Mouse (Mus musculus): ENCODE data around the gene Apold1. TPM values are rescaled to one million over a fixed set of nuclear protein-coding genes. Genes with fewer than 3 reads are reported as not detected.

The Apold1 gene
- polyA plus RNA-seq, 1 experiment = not detected

- Histone ChIP-seq H3K27ac (ENCODE audit: insufficient read depth, low read depth, low read length) (no peak overlapping the region), H3K4me3 (ENCODE audit: insufficient read depth, low read depth, low read length) (no peak overlapping the region), H3K4me1 (ENCODE audit: control insufficient read depth, insufficient read depth, low read length) (no peaks in the 10 kb centered on the region)
- 72% methylated on average over 2 of the region's 2 CpGs for WGBS
- no peak for TF ChIP-seq CTCF (IDR thresholded peaks at IDR 0.05; ENCODE audit: insufficient read depth, low read depth, low read length)
- TF ChIP-seq POLR2A (IDR thresholded peaks at IDR 0.05; ENCODE audit: insufficient read depth, low read depth, low read length) = no peak
Measured at GRCm38 (mm10) chr6:134963910-134964309, 17.6 kb upstream of the Apold1 start.

DNA sequence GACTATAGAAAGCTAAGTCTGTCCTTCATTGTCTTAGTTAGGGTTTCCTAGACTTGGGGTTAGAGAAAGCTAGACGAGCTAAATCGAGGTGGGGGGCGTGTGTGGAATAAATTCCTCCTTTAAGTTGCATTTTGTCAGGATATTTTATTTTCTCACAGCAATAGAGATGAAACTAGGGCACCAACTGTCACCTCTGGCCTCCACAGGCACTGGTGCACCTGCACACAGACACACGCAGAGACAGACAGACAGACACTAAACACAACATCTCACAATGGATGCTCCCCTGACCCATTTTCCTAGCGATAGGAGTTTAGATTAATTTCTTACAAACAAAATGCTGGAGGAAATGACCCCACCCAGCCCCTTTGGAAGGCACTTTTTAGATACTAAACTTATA is 14.8 kb upstream of the Apold1 start:
- no peak overlapping the region for H3K27ac ChIP-seq (ENCODE audit: insufficient read depth, low read depth, low read length)
- H3K4me3 ChIP-seq (ENCODE audit: insufficient read depth, low read depth, low read length) = no peak overlapping the region
- TF ChIP-seq CTCF (IDR thresholded peaks at IDR 0.05; ENCODE audit: insufficient read depth, low read depth, low read length) = no peak
- no peak for TF ChIP-seq POLR2A (IDR thresholded peaks at IDR 0.05; ENCODE audit: insufficient read depth, low read depth, low read length)
- 88% methylated on average over 5 of the region's 5 CpGs for WGBS
- no peaks in the 10 kb centered on the region for H3K4me1 ChIP-seq (ENCODE audit: control insufficient read depth, insufficient read depth, low read length)

DNA sequence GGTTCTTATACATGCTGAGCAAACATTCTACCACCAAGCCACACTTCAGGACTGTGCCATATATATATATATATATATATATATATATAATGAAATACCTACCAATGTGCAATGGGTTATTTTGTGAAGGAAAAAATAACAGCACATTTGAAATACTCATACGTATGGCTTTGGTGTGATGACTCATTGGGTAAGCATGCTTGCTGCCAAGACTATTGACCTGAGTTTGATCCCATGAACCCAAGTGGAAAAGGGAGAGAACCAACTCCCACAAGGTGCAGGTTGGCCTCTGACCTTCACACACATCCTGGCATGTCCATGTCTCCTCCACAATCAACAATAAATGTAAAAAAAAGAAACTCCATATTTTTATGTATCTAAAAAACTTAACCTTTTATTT is 13.2 kb upstream of the Apold1 start:
- Histone ChIP-seq H3K27ac (ENCODE audit: insufficient read depth, low read depth, low read length) (no peak overlapping the region), H3K4me3 (ENCODE audit: insufficient read depth, low read depth, low read length) (no peak overlapping the region), H3K4me1 (ENCODE audit: control insufficient read depth, insufficient read depth, low read length) (0 out of 2 replicates have a peak, but pooled peaks cover 3% of the 10 kb centered on the region)
- no peak for TF ChIP-seq CTCF (IDR thresholded peaks at IDR 0.05; ENCODE audit: insufficient read depth, low read depth, low read length)
- no peak for TF ChIP-seq POLR2A (IDR thresholded peaks at IDR 0.05; ENCODE audit: insufficient read depth, low read depth, low read length)
- WGBS = 74% methylated on average over 1 of the region's 1 CpGs

- H3K4me1 ChIP-seq (ENCODE audit: control insufficient read depth, insufficient read depth, low read length) = peaks cover 8% of the 10 kb centered on the region; the same call in 1 of the 2 replicates
- H3K4me3 ChIP-seq (ENCODE audit: insufficient read depth, low read depth, low read length) = no peak overlapping the region
- 84% methylated on average over 2 of the region's 2 CpGs for WGBS
- TF ChIP-seq CTCF (IDR thresholded peaks at IDR 0.05; ENCODE audit: insufficient read depth, low read depth, low read length) (no peak), POLR2A (IDR thresholded peaks at IDR 0.05; ENCODE audit: insufficient read depth, low read depth, low read length) (no peak)
- H3K27ac ChIP-seq (ENCODE audit: insufficient read depth, low read depth, low read length) = no peak overlapping the region
Measured at GRCm38 (mm10) chr6:134969498-134969897, 12.0 kb upstream of the Apold1 start.

DNA sequence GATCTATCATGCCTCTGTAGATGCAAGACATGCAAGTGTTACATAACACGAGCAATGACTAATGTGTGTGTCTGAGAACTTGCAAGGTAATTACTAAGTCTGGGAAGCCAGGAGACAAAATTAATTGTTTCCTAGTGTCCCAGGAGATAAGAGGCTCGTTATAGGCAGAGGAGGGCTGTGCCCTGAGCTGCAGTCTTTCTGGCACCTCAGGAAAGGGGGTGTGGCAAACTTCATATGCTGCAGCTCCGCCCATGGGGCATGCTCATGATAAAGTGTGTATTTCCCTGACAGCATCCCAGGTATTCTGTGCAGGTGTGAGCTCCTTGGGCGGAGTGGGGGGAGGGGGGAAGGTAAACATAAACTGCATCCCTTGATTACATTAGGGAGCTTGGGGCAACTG is 9.4 kb upstream of the Apold1 start:
- TF ChIP-seq CTCF (IDR thresholded peaks at IDR 0.05; ENCODE audit: insufficient read depth, low read depth, low read length) (no peak), POLR2A (IDR thresholded peaks at IDR 0.05; ENCODE audit: insufficient read depth, low read depth, low read length) (no peak)
- Histone ChIP-seq H3K4me1 (ENCODE audit: control insufficient read depth, insufficient read depth, low read length) (peaks cover 8% of the 10 kb centered on the region; the same call in 1 of the 2 replicates), H3K27ac (ENCODE audit: insufficient read depth, low read depth, low read length) (no peak overlapping the region), H3K4me3 (ENCODE audit: insufficient read depth, low read depth, low read length) (no peak overlapping the region)
- WGBS = 52% methylated on average over 4 of the region's 4 CpGs

DNA sequence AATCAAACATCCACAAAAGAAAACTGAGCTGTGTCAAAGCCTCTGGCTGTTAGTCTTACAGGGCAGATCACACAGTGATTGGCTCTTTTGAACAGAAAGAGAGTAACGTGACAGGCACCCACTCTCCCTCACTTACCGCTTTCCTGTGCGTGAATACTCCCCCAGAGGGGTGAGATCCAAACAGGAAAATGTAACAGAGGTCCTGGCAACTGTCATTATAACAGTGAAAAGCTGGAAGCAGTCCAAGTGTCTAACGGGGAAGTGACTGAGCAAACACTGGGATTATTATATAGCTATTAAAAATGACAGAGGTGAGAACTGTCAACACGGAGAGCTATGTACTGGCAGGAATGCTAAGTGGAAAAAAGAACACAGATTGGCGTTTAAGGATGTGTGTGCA is 4.9 kb upstream of the Apold1 start:
- TF ChIP-seq CTCF (IDR thresholded peaks at IDR 0.05; ENCODE audit: insufficient read depth, low read depth, low read length) (no peak), POLR2A (IDR thresholded peaks at IDR 0.05; ENCODE audit: insufficient read depth, low read depth, low read length) (no peak)
- Histone ChIP-seq H3K4me3 (ENCODE audit: insufficient read depth, low read depth, low read length) (no peak overlapping the region), H3K4me1 (ENCODE audit: control insufficient read depth, insufficient read depth, low read length) (peaks cover 15% of the 10 kb centered on the region; the same call in 1 of the 2 replicates), H3K27ac (ENCODE audit: insufficient read depth, low read depth, low read length) (no peak overlapping the region)
- WGBS = 65% methylated on average over 6 of the region's 6 CpGs

- 3% methylated on average over 62 of the region's 62 CpGs for WGBS
- Histone ChIP-seq H3K4me1 (ENCODE audit: control insufficient read depth, insufficient read depth, low read length) (peaks cover 16% of the 10 kb centered on the region), H3K4me3 (ENCODE audit: insufficient read depth, low read depth, low read length) (peak overlapping the region; percentile 60), H3K27ac (ENCODE audit: insufficient read depth, low read depth, low read length) (peak overlapping the region; percentile 42)
- peak; percentile 40; the same call in 1 of the 2 replicates for TF ChIP-seq CTCF (IDR thresholded peaks at IDR 0.05; ENCODE audit: insufficient read depth, low read depth, low read length)
- TF ChIP-seq POLR2A (IDR thresholded peaks at IDR 0.05; ENCODE audit: insufficient read depth, low read depth, low read length) = peak; percentile 57; the same call in 1 of the 2 replicates
Measured at GRCm38 (mm10) chr6:134983529-134984370, 2.2 kb downstream of the Apold1 start.

- no peak overlapping the region for H3K4me3 ChIP-seq (ENCODE audit: insufficient read depth, low read depth, low read length)
- 69% methylated on average over 3 of the region's 3 CpGs for WGBS
- H3K4me1 ChIP-seq (ENCODE audit: control insufficient read depth, insufficient read depth, low read length) = peaks cover 16% of the 10 kb centered on the region
- TF ChIP-seq POLR2A (IDR thresholded peaks at IDR 0.05; ENCODE audit: insufficient read depth, low read depth, low read length) = no peak
- TF ChIP-seq CTCF (IDR thresholded peaks at IDR 0.05; ENCODE audit: insufficient read depth, low read depth, low read length) = no peak
- no peak overlapping the region for H3K27ac ChIP-seq (ENCODE audit: insufficient read depth, low read depth, low read length)
Measured at GRCm38 (mm10) chr6:134984748-134985147, 3.2 kb downstream of the Apold1 start.

- no peak overlapping the region for H3K4me3 ChIP-seq (ENCODE audit: insufficient read depth, low read depth, low read length)
- 74% methylated on average over 9 of the region's 9 CpGs for WGBS
- peaks cover 4% of the 10 kb centered on the region for H3K4me1 ChIP-seq (ENCODE audit: control insufficient read depth, insufficient read depth, low read length)
- no peak overlapping the region for H3K27ac ChIP-seq (ENCODE audit: insufficient read depth, low read depth, low read length)
- no peak for TF ChIP-seq CTCF (IDR thresholded peaks at IDR 0.05; ENCODE audit: insufficient read depth, low read depth, low read length)
- no peak for TF ChIP-seq POLR2A (IDR thresholded peaks at IDR 0.05; ENCODE audit: insufficient read depth, low read depth, low read length)
Measured at GRCm38 (mm10) chr6:134988377-134988776, 6.9 kb downstream of the Apold1 start.
